Mouse (Mus musculus) heart, embryonic 10.5 days (tissue): Measurements from ENCODE around the gene Slc46a2. TPM values are rescaled to one million over a fixed set of nuclear protein-coding genes. Genes with fewer than 3 reads are reported as not detected.

ENCODE experiments used
- DNase-seq: peaks from one replicate; pipeline ENCODE4 v3.0.0-alpha.2; 2017; ENCODE audit warnings: low spot score
- H3K27ac ChIP-seq: fragments of 300-500 bp; sonication (generic); 2 replicates; pipeline ENCODE4 v1.5.1; 2016; ENCODE audit warnings: mild to moderate bottlenecking
- H3K27me3 ChIP-seq: fragments of 300-500 bp; sonication (generic); 2 replicates; pipeline ENCODE4 v1.6.1; 2016; ENCODE audit warnings: mild to moderate bottlenecking; ENCODE audit not compliant: poor library complexity, insufficient read depth, severe bottlenecking
- H3K36me3 ChIP-seq: fragments of 300-500 bp; sonication (generic); 2 replicates; pipeline ENCODE4 v1.6.1; 2016; ENCODE audit warnings: mild to moderate bottlenecking, moderate library complexity
- H3K4me1 ChIP-seq: fragments of 300-500 bp; sonication (generic); 2 replicates; pipeline ENCODE4 v1.6.1; 2016; ENCODE audit warnings: mild to moderate bottlenecking
- H3K4me3 ChIP-seq: fragments of 300-500 bp; sonication (generic); 2 replicates; pipeline ENCODE4 v1.5.1; 2016; ENCODE audit warnings: mild to moderate bottlenecking, moderate library complexity
- H3K9me3 ChIP-seq: fragments of 300-500 bp; sonication (generic); 2 replicates; pipeline ENCODE4 v1.6.1; 2016; ENCODE audit warnings: mild to moderate bottlenecking, moderate library complexity
- WGBS: fragments of 180-500 bp; shearing (Covaris S2); methylation state at CpG from one replicate; pipeline ENCODE4 v1.1.7; 2016; 5-methylcytosine and 5-hydroxymethylcytosine counted together
- polyA plus RNA-seq: library from polyadenylated mRNA; unstranded; fragments of >200 nt; fragmentation: Nextera tagmentation; extraction: Ambion mirVana; gene quantifications from 2 replicates; pipeline ENCODE4 v1.2.1, GENCODE M21; 2016

Gene Slc46a2
- polyA plus RNA-seq, 1 experiment from 2014 or later = 0.10 TPM

DNA sequence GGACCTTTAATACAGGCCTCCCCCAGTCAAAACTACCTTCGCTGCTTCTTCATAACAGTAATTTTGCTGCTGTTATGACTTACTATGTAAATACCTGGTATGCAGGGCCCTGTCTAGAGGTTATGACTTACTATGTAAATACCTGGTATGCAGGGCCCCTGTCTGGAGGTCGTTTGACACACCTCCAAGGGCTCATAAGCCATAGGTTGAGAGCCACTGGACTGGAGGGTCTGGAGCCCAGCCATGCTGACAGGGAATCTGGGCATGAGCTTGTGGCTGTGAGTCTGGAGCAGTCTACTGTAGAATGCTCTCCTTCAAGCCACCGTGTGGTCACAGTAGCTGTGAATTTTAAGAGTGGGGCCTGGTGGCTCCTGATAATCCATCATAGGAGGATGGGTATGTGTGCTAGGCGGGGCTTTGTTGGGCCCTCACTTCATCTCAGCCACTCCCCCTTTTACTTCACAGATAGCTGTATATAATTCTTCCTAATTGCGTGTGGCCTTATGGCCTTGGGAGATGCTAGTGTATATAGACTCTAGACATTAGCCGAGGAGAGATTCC is 30.6 kb downstream of the Slc46a2 start:
- Histone ChIP-seq H3K4me3 (no peak overlapping the region), H3K36me3 (peaks cover 36% of the 10 kb centered on the region), H3K27me3 (no peaks in the 10 kb centered on the region), H3K9me3 (no peaks in the 10 kb centered on the region), H3K4me1 (peaks cover 11% of the 10 kb centered on the region), H3K27ac (peak overlapping the region; percentile 29; the same call in 1 of the 2 replicates)
- no peak for DNase-seq
- 81% methylated on average over 6 of the region's 6 CpGs for WGBS

DNA sequence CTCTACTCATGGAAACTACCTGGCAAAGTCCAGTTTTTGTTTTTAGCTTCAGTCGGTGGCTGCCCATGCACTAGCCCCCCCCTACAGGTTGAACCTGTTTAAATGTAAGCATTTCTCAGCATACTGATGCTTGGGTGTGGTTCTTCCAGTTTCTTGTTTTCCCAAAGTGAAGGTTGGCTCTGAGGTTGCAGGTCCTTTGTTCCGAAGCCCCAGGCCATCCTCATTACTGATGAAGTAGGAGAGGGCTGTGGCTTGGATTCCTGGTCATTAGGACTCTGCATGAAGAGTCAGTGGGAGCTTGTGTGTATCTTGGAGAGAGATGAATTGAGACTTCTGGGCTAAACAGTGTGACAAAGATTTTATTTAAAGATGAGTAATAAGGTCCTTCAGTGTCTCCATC is 33.6 kb downstream of the Slc46a2 start:
- no peak for DNase-seq
- H3K4me3 ChIP-seq = no peak overlapping the region
- H3K27ac ChIP-seq = no peak overlapping the region
- 74% methylated on average over 2 of the region's 2 CpGs for WGBS
- peaks cover 15% of the 10 kb centered on the region for H3K4me1 ChIP-seq
- peaks cover 36% of the 10 kb centered on the region for H3K36me3 ChIP-seq
- H3K27me3 ChIP-seq = no peaks in the 10 kb centered on the region
- no peaks in the 10 kb centered on the region for H3K9me3 ChIP-seq

DNA sequence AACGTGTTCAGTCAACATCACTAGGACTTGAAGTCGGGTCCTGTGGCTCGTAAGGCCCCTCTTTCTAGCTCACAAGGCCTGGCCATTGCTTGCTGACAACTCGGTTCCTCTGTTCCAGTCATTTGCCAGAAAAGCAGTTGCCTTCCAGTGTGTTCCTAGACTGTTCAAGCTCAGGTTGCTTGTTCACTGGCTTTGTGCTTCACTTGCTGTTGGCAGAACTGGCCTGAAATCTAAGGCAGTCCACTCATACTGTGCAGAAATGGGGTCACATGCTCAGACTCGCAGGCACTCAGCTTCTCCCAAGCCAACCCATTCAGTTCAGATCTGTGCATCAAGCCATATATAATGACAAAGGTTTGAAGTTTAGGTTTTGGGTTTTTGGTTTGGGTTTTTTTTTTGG is 34.1 kb downstream of the Slc46a2 start:
- Histone ChIP-seq H3K27me3 (no peaks in the 10 kb centered on the region), H3K36me3 (peaks cover 36% of the 10 kb centered on the region), H3K9me3 (no peaks in the 10 kb centered on the region), H3K4me1 (peaks cover 15% of the 10 kb centered on the region), H3K27ac (no peak overlapping the region), H3K4me3 (no peak overlapping the region)
- WGBS = 88% methylated on average over 5 of the region's 5 CpGs
- no peak for DNase-seq

DNA sequence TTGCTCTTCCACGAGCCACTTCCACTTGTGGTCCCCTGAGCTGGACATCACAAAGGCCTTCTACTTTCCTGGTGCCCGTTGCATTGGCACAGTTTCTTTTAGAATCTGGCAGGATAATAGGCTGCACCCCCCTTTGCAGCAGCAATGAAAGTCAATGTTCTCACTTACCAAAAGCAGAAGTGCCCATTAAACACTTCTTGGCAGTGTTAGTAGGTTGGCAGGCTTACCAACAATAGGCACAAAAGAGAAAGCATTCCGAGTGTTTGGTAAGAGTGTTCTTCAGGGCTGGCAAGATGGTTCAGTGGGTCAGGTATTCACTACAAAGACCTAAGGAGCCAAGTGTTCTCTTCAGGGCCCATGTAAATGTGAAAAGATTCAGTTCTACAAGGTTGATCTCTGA is 35.4 kb downstream of the Slc46a2 start:
- WGBS = 88% methylated on average over 3 of the region's 3 CpGs
- Histone ChIP-seq H3K27me3 (no peaks in the 10 kb centered on the region), H3K9me3 (no peaks in the 10 kb centered on the region), H3K27ac (no peak overlapping the region), H3K36me3 (peaks cover 36% of the 10 kb centered on the region), H3K4me3 (no peak overlapping the region), H3K4me1 (peaks cover 5% of the 10 kb centered on the region; the same call in 1 of the 2 replicates)
- DNase-seq = no peak

DNA sequence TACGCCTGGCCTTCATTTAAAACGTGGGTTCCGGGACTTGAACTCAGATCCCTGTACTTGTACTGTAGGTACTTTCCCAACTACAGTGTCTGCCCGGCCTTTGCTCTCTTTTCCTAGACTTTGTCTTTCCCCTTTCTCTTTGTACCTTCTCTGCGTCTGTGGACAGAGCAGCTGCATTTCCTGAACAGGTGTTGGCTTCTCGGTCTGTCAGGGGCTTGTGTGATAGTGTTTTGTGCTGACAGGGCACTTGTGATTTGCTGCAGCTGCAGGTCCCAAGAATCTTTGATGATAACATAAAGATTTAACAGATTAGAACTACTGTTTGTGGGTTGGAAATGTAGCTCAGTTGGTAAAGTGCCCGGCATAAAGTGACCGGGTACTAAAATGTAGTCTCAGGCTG is 36.3 kb downstream of the Slc46a2 start:
- no peaks in the 10 kb centered on the region for H3K9me3 ChIP-seq
- 0 out of 2 replicates have a peak overlapping the region, but pooled peaks have one; percentile 29 for H3K27ac ChIP-seq
- no peak overlapping the region for H3K4me3 ChIP-seq
- H3K4me1 ChIP-seq = 0 out of 2 replicates have a peak, but pooled peaks cover 5% of the 10 kb centered on the region
- no peak for DNase-seq
- WGBS = 76% methylated on average over 8 of the region's 8 CpGs
- H3K36me3 ChIP-seq = peaks cover 36% of the 10 kb centered on the region
- no peaks in the 10 kb centered on the region for H3K27me3 ChIP-seq

DNA sequence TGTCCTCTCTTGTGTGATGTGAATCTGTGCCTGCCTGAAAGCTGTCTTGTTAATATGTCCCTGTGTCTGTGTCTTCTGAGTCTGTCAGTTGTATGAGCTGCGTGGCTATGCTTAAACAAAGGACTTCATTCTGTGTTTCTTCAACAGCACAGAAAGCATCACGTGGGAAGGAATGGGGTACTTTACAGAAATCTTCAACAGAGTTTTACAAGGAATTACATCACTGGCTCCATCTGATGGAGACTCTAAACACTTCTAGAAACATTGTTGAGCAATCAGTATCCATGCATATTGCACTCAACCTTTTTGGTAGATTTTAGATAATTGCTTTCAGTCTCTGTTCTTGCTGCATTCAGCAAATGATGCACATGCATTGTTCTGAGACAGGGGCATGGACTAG is 37.8 kb downstream of the Slc46a2 start:
- H3K36me3 ChIP-seq = peaks cover 26% of the 10 kb centered on the region
- peaks cover 5% of the 10 kb centered on the region; the same call in 1 of the 2 replicates for H3K4me1 ChIP-seq
- no peaks in the 10 kb centered on the region for H3K9me3 ChIP-seq
- WGBS = 81% methylated on average over 2 of the region's 2 CpGs
- H3K4me3 ChIP-seq = no peak overlapping the region
- no peaks in the 10 kb centered on the region for H3K27me3 ChIP-seq
- DNase-seq = no peak
- no peak overlapping the region for H3K27ac ChIP-seq

DNA sequence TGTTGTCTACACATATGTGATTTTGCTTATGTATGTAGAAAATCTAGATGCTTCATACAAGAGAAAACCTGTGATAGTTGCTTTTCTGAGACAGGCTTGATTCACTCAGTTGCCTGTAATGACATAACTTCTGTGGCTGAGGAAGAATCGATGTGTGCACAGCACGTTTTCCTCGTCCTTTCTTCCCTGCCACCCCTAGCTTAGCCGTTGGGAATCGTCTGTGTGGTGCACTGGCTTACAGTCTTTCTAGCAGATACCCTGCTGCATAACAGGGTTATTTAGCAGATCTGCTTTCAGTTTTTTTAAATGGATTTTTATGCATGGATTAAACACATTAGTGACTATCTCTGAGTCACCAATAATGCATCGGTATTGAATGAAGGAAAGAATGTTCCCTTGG is 38.3 kb downstream of the Slc46a2 start:
- DNase-seq = no peak
- no peaks in the 10 kb centered on the region for H3K9me3 ChIP-seq
- no peak overlapping the region for H3K4me3 ChIP-seq
- WGBS = 87% methylated on average over 6 of the region's 6 CpGs
- H3K27ac ChIP-seq = no peak overlapping the region
- H3K4me1 ChIP-seq = peaks cover 5% of the 10 kb centered on the region; the same call in 1 of the 2 replicates
- H3K36me3 ChIP-seq = peaks cover 22% of the 10 kb centered on the region
- H3K27me3 ChIP-seq = no peaks in the 10 kb centered on the region

DNA sequence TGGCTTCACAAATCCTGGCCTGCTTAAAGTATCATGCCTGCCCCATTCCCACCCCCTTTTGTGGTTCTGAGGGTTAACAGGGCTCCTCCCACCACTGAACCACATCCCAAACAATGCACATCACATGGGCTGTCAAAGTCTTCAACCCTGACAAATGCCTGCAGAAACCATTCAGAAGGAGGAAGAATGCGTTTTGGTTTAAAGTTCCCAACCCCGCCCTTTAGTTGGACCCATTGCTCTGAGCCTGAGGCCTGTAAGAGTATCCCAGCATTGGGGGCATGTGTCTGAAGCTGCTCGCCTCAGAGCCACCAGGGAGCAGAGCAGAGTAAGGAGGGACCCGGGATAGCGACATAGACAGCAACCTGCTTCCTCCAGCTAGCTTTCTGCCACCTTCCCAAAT is 41.0 kb downstream of the Slc46a2 start:
- peaks cover 12% of the 10 kb centered on the region; the same call in 1 of the 2 replicates for H3K4me1 ChIP-seq
- 56% methylated on average over 5 of the region's 5 CpGs for WGBS
- H3K27ac ChIP-seq = no peak overlapping the region
- no peaks in the 10 kb centered on the region for H3K27me3 ChIP-seq
- 0 out of 2 replicates have a peak, but pooled peaks cover 1% of the 10 kb centered on the region for H3K36me3 ChIP-seq
- DNase-seq = no peak
- H3K4me3 ChIP-seq = no peak overlapping the region
- H3K9me3 ChIP-seq = no peaks in the 10 kb centered on the region

DNA sequence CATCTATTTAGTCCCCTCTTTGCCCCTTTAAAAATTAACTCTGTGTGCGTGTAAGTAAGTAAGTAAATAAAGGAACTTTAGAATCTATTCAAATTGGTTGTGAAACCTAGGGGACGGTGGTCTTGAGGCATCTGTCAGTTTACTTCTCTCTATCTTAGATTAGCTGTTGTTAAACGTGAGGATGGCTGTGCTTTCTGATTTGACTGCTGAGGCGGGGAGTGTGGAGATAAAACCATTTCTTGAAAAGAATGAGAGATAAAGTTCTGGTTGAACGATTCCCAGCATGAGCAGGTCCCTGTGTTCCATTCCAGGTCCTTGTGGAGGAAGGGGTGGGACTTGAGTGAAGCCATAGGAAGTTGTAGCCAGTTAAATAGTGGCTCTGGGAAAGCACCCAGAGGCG is 41.6 kb downstream of the Slc46a2 start:
- WGBS = 38% methylated on average over 6 of the region's 6 CpGs
- Histone ChIP-seq H3K27me3 (no peaks in the 10 kb centered on the region), H3K36me3 (0 out of 2 replicates have a peak, but pooled peaks cover 4% of the 10 kb centered on the region)

DNA sequence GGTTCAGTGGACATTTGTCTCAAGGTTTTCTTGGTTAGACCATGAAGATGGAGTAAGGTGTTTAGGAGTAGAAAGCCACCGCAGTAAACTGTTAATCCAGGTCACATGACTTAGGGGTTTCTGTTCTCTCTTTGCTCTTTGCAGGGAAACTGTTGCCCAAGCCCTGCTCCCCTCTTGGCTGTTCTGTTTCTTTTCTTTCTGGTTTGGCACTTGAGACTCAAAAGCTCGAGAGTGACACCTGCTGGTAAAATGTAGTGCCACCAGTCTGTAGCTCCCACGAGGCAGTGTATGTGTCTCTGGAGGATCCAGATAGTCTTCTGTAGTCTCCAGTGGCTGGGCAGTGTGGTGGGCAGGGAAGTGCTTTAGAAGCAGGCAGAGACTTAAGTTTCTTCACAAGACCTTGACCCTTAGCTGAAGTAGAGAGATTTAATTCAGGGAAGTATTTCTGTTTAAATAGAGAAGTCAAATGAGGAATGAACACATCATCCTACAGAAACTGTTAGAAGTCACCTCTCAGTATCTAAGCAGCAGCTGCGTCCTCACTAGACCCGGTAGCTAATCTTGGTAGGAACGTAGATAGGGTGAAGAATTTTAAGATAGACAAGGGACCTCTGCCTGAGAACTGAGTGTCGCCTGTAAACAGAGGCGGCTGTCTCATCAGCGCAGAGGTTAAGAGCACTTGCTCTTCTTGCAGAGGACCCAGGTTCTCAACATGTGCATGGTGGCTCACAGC is 43.8 kb downstream of the Slc46a2 start:
- no peaks in the 10 kb centered on the region for H3K9me3 ChIP-seq
- 26% methylated on average over 9 of the region's 9 CpGs for WGBS
- H3K4me3 ChIP-seq = no peak overlapping the region
- peaks cover 7% of the 10 kb centered on the region; the same call in 1 of the 2 replicates for H3K4me1 ChIP-seq
- no peaks in the 10 kb centered on the region for H3K27me3 ChIP-seq
- 0 out of 2 replicates have a peak, but pooled peaks cover 4% of the 10 kb centered on the region for H3K36me3 ChIP-seq
- peak; percentile 83 for DNase-seq
- H3K27ac ChIP-seq = peak overlapping the region; percentile 67

More for the DNA sequence above, 41.6 kb downstream of the Slc46a2 start:
- Histone ChIP-seq H3K9me3 (no peaks in the 10 kb centered on the region), H3K4me3 (no peak overlapping the region), H3K4me1 (peaks cover 7% of the 10 kb centered on the region; the same call in 1 of the 2 replicates), H3K27ac (no peak overlapping the region)
- DNase-seq = no peak

DNA sequence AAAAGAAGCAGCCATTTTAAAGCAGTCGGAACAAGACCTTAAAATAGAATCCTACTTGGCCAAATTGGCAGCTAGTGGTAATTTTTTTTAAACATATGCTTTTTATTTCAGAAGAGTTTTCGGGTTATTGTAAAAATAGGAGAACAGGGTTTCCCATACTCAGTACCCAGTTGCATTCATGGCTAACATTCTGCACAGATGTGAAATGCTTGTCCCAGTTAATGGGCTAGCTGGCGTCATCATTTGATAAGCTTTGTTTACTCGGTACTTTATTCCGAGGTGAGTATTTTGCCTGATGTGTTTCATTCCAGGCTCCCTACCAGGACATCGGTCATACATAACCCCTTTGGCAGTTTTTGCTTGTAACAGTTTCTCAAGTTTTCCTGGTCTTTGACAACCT is 44.4 kb downstream of the Slc46a2 start:
- no peak for DNase-seq

DNA sequence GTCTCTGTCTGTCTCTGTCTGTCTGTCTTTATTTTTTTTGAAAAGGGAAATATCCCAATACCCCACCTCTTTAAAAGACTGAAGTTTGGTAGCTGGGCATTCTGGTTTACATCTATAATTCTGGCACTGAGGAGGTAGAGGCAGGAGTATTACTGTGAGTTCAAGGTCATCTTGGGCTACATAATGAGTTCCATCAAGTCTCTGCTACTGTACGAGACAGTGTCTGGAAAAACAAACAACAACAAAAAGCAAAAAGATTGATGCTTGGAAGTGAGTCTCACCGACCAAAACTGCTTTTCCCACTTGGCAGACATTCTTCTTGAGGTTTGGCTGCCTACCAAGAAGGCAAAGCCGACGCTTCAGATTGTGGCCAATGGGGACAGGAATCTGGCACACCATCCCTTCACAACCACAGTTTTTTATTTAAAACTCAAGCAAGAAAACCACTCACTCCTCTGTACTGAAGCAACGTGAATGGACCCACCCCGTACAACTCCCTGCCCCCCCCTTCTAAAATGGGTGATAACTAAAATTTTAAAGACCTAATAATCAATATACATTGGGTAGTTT is 45.3 kb downstream of the Slc46a2 start:
- Histone ChIP-seq H3K4me1 (peaks cover 7% of the 10 kb centered on the region; the same call in 1 of the 2 replicates), H3K27me3 (no peaks in the 10 kb centered on the region), H3K9me3 (no peaks in the 10 kb centered on the region), H3K4me3 (no peak overlapping the region), H3K36me3 (0 out of 2 replicates have a peak, but pooled peaks cover 4% of the 10 kb centered on the region), H3K27ac (no peak overlapping the region)
- WGBS = 77% methylated on average over 6 of the region's 6 CpGs
- no peak for DNase-seq

More for the DNA sequence above, 44.4 kb downstream of the Slc46a2 start:
- WGBS = 71% methylated on average over 6 of the region's 6 CpGs
- H3K36me3 ChIP-seq = 0 out of 2 replicates have a peak, but pooled peaks cover 4% of the 10 kb centered on the region
- H3K27ac ChIP-seq = no peak overlapping the region
- H3K4me3 ChIP-seq = no peak overlapping the region
- no peaks in the 10 kb centered on the region for H3K9me3 ChIP-seq
- no peaks in the 10 kb centered on the region for H3K27me3 ChIP-seq
- H3K4me1 ChIP-seq = peaks cover 7% of the 10 kb centered on the region; the same call in 1 of the 2 replicates

DNA sequence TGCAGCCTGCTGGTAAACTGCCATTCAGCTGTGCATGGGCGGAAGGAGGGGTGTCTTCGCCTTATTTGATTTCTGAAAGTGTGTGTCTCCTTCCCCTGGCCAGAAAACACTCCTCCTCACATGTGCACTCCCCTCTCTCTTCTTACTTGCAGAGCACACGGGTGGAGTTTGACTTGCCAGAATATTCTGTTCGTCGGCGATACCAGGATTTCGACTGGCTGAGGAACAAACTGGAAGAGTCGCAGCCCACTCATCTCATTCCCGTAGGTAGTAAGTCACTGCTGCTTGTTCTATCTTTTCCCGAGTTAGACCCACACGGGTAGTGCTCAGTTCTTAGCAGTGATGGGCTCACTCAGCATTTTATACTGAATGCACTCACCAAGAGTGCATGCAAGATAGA is 46.8 kb downstream of the Slc46a2 start:
- 83% methylated on average over 11 of the region's 11 CpGs for WGBS
- DNase-seq = no peak
- Histone ChIP-seq H3K27me3 (no peaks in the 10 kb centered on the region), H3K27ac (no peak overlapping the region), H3K36me3 (0 out of 2 replicates have a peak, but pooled peaks cover 4% of the 10 kb centered on the region), H3K4me3 (no peak overlapping the region), H3K4me1 (peaks cover 11% of the 10 kb centered on the region; the same call in 1 of the 2 replicates), H3K9me3 (no peaks in the 10 kb centered on the region)
